Mouse (Mus musculus) heart, embryonic 16.5 days (tissue): Measurements from ENCODE around the gene Sec16a. TPM values are rescaled to one million over a fixed set of nuclear protein-coding genes. Genes with fewer than 3 reads are reported as not detected.

ENCODE experiments used
- ATAC-seq: fragments of 200-750 bp; cut with Nextera tagmentation; replicated peaks from 2 replicates; pipeline ENCODE4 v1.8.0; 2017; ENCODE audit warnings: moderate number of reproducible peaks; ENCODE audit not compliant: insufficient read depth, low FRiP score; ENCODE audit errors: extremely low read depth
- H3K27ac ChIP-seq: fragments of 300-500 bp; sonication (generic); 2 replicates; pipeline ENCODE4 v1.5.1; 2014; ENCODE audit warnings: mild to moderate bottlenecking, low read length, control low read depth, moderate library complexity
- H3K27me3 ChIP-seq: fragments of 300-500 bp; sonication (generic); 2 replicates; pipeline ENCODE4 v1.6.1; 2014; ENCODE audit warnings: low read length, mixed read lengths; ENCODE audit not compliant: control insufficient read depth, insufficient read depth
- H3K36me3 ChIP-seq: fragments of 300-500 bp; sonication (generic); 2 replicates; pipeline ENCODE4 v1.6.1; 2014; ENCODE audit not compliant: control insufficient read depth, insufficient read depth
- H3K4me1 ChIP-seq: fragments of 300-500 bp; sonication (generic); 2 replicates; pipeline ENCODE4 v1.6.1; 2014; ENCODE audit warnings: low read length, mixed read lengths; ENCODE audit not compliant: control insufficient read depth, insufficient read depth
- H3K4me2 ChIP-seq: fragments of 300-500 bp; sonication (generic); 2 replicates; pipeline ENCODE4 v1.6.1; 2014; ENCODE audit warnings: low read depth, mild to moderate bottlenecking, control low read depth, low read length
- H3K4me3 ChIP-seq: fragments of 300-500 bp; sonication (generic); 2 replicates; pipeline ENCODE4 v1.5.1; 2014; ENCODE audit warnings: mild to moderate bottlenecking, control low read depth, low read length
- H3K9ac ChIP-seq: fragments of 300-500 bp; sonication (generic); 2 replicates; pipeline ENCODE4 v1.6.1; 2014; ENCODE audit warnings: low read length, control low read depth
- H3K9me3 ChIP-seq: fragments of 300-500 bp; sonication (generic); replicated peaks from 2 replicates; pipeline ENCODE4 v1.6.1; 2016; ENCODE audit warnings: low read length; ENCODE audit not compliant: control insufficient read depth
- WGBS: fragments of 180-500 bp; shearing (Covaris S2); extraction: QIAGEN DNeasy Blood & Tissue Kit; methylation state at CpG from one replicate; pipeline ENCODE4 v1.1.7; 2014; 5-methylcytosine and 5-hydroxymethylcytosine counted together
- polyA plus RNA-seq: library from polyadenylated mRNA; unstranded; fragments of >200 nt; fragmentation: Nextera tagmentation; extraction: Ambion mirVana; gene quantifications from 2 replicates; pipeline ENCODE4 v1.2.1, GENCODE M21; 2015

The Sec16a gene
- polyA plus RNA-seq, 1 experiment from 2014 or later = 14.5 TPM

DNA sequence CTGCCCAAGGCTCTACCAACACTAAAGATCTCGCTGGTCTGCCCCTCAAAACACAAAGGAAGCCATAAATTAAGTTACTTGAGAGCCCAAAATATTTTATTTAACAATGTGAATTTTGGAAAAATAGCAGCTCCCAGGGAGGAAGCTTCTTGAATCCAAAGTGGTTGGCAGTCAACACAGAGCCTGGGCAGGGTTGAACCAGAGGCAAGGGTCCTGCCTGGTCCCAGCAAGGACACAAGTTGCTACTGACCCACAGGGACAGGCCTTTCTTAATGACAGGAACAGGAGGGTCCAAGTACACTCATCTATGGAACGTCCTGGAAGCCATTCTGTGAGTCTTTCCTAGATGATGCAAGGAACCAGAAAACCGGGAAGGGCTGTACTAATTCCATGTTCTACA is 35.7 kb downstream of the Sec16a start:
- Histone ChIP-seq H3K4me1 (peaks cover 33% of the 10 kb centered on the region), H3K4me3 (peak overlapping the region; percentile 90), H3K9ac (no peak overlapping the region), H3K36me3 (peaks cover 16% of the 10 kb centered on the region), H3K9me3 (no peaks in the 10 kb centered on the region), H3K27me3 (no peaks in the 10 kb centered on the region), H3K27ac (no peak overlapping the region), H3K4me2 (peak overlapping the region; percentile 71)
- WGBS = 57% methylated on average over 3 of the region's 3 CpGs
- ATAC-seq = no peak

- H3K9me3 ChIP-seq = no peaks in the 10 kb centered on the region
Observed at GRCm38 (mm10) chr2:26408515-26409356, 36.3 kb downstream of the Sec16a start, which contains the start of gene Inpp5e. Gene Inpp5e, minus strand, starts transcription at chr2:26409203.

GRCm38 (mm10) chr2:26403306-26403705 is 41.7 kb downstream of the Sec16a start:
- Histone ChIP-seq H3K27me3 (no peaks in the 10 kb centered on the region), H3K4me2 (no peak overlapping the region), H3K9me3 (no peaks in the 10 kb centered on the region), H3K9ac (no peak overlapping the region), H3K36me3 (peaks cover 29% of the 10 kb centered on the region), H3K4me1 (peaks cover 26% of the 10 kb centered on the region), H3K27ac (no peak overlapping the region), H3K4me3 (no peak overlapping the region)
- WGBS = 71% methylated on average over 8 of the region's 8 CpGs
- ATAC-seq = no peak

More at GRCm38 (mm10) chr2:26408515-26409356, 36.3 kb downstream of the Sec16a start, which contains the start of gene Inpp5e:
- ATAC-seq = peak; percentile 96
- Histone ChIP-seq H3K4me3 (peak within 1 kb of the TSS; percentile 90), H3K27me3 (no peaks in the 10 kb centered on the region), H3K9ac (peak within 1 kb of the TSS; percentile 96), H3K27ac (peak within 1 kb of the TSS; percentile 87), H3K36me3 (peaks cover 15% of the 10 kb centered on the region), H3K4me1 (peaks cover 33% of the 10 kb centered on the region), H3K4me2 (peak within 1 kb of the TSS; percentile 71)
- WGBS = under 1% methylated on average over 57 of the region's 57 CpGs

GRCm38 (mm10) chr2:26402265-26402664 is 42.8 kb downstream of the Sec16a start:
- Histone ChIP-seq H3K9ac (no peak overlapping the region), H3K4me1 (peaks cover 16% of the 10 kb centered on the region), H3K27me3 (no peaks in the 10 kb centered on the region), H3K27ac (no peak overlapping the region), H3K36me3 (peaks cover 37% of the 10 kb centered on the region), H3K4me2 (no peak overlapping the region), H3K9me3 (no peaks in the 10 kb centered on the region), H3K4me3 (no peak overlapping the region)
- no peak for ATAC-seq
- 87% methylated on average over 1 of the region's 1 CpGs for WGBS

- ATAC-seq = no peak
- Histone ChIP-seq H3K4me1 (peaks cover 3% of the 10 kb centered on the region), H3K4me3 (no peak overlapping the region), H3K27me3 (no peaks in the 10 kb centered on the region), H3K36me3 (peaks cover 46% of the 10 kb centered on the region), H3K9ac (no peak overlapping the region), H3K9me3 (no peaks in the 10 kb centered on the region), H3K27ac (no peak overlapping the region), H3K4me2 (no peak overlapping the region)
- WGBS = 88% methylated on average over 4 of the region's 4 CpGs
Observed at GRCm38 (mm10) chr2:26401023-26401422, 44.0 kb downstream of the Sec16a start.

DNA sequence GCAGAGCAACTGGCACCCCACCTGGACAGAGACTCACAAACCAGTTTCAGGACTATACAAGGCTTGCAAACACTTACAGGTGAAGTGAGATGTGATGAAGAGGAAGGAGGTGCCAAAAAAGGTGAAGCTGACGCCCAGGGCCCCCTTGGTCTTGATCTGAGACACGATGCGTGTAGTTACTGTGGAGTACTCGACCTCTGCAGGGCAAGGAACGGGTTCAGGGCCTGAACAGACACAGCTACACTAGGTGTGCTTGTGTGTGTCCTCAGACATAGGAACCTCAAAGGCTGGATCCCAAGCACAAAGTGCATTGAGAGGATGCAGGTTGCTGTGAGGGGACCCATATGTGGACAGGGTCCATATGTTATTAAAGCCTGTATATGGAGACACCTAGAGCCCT is 44.7 kb downstream of the Sec16a start:
- Histone ChIP-seq H3K27ac (no peak overlapping the region), H3K4me3 (no peak overlapping the region), H3K4me2 (no peak overlapping the region), H3K36me3 (peaks cover 53% of the 10 kb centered on the region), H3K9ac (no peak overlapping the region), H3K4me1 (no peaks in the 10 kb centered on the region; the same call in none of the 2 replicates), H3K27me3 (no peaks in the 10 kb centered on the region), H3K9me3 (no peaks in the 10 kb centered on the region)
- no peak for ATAC-seq
- 82% methylated on average over 5 of the region's 5 CpGs for WGBS

DNA sequence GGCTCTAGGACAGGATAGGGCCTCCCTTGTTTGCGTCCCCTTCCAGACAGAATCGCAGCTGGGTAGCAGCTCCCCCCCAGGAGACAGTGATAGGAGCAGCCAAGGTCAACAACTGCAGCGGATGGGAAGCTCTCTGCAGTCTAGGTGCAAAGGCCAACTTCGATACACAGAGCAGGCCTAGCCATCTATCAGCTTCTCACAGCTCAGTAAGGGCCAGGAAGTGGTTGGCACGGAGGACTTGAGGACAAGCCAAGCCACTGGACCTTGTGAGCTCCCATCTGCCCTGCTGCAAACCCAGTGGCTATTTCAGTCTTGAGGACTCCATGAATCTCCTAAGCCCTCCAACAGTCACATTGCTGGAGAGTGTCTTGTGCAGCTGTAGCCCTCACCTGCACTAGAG is 45.4 kb downstream of the Sec16a start:
- ATAC-seq = no peak
- H3K9me3 ChIP-seq = no peaks in the 10 kb centered on the region

GRCm38 (mm10) chr2:26398978-26399377 is 46.0 kb downstream of the Sec16a start:
- no peaks in the 10 kb centered on the region; the same call in 1 of the 2 replicates for H3K4me1 ChIP-seq
- ATAC-seq = 0 out of 2 replicates have a peak, but pooled peaks have one; percentile 15
- no peaks in the 10 kb centered on the region for H3K9me3 ChIP-seq
- no peak overlapping the region for H3K4me2 ChIP-seq
- no peak overlapping the region for H3K4me3 ChIP-seq
- no peaks in the 10 kb centered on the region for H3K27me3 ChIP-seq
- no peak overlapping the region for H3K9ac ChIP-seq
- whole genome bisulfite sequencing = 81% methylated on average over 8 of the region's 8 CpGs
- H3K27ac ChIP-seq = no peak overlapping the region
- H3K36me3 ChIP-seq = peaks cover 64% of the 10 kb centered on the region

More for the DNA sequence above, 45.4 kb downstream of the Sec16a start:
- H3K4me1 ChIP-seq = no peaks in the 10 kb centered on the region; the same call in 1 of the 2 replicates
- H3K4me2 ChIP-seq = no peak overlapping the region
- H3K4me3 ChIP-seq = no peak overlapping the region
- peaks cover 59% of the 10 kb centered on the region for H3K36me3 ChIP-seq
- no peak overlapping the region for H3K27ac ChIP-seq
- H3K27me3 ChIP-seq = no peaks in the 10 kb centered on the region
- H3K9ac ChIP-seq = no peak overlapping the region
- 61% methylated on average over 5 of the region's 5 CpGs for WGBS

GRCm38 (mm10) chr2:26391617-26392016 is 53.4 kb downstream of the Sec16a start:
- ATAC-seq = no peak
- 86% methylated on average over 6 of the region's 6 CpGs for WGBS
- no peak overlapping the region for H3K4me3 ChIP-seq
- no peaks in the 10 kb centered on the region for H3K9me3 ChIP-seq
- no peak overlapping the region for H3K4me2 ChIP-seq
- H3K4me1 ChIP-seq = peaks cover 11% of the 10 kb centered on the region
- H3K27me3 ChIP-seq = no peaks in the 10 kb centered on the region
- no peak overlapping the region for H3K27ac ChIP-seq
- H3K9ac ChIP-seq = no peak overlapping the region
- peaks cover 56% of the 10 kb centered on the region for H3K36me3 ChIP-seq
